Mouse (Mus musculus) forebrain, embryonic 11.5 days (tissue): ENCODE data around the gene Spred2. TPM values are rescaled to one million over a fixed set of nuclear protein-coding genes. Genes with fewer than 3 reads are reported as not detected.

ENCODE experiments used
- ATAC-seq: fragments of 200-750 bp; cut with Nextera tagmentation; replicated peaks from 2 replicates; pipeline ENCODE4 v1.8.0; 2017; ENCODE audit warnings: moderate TSS enrichment; ENCODE audit not compliant: low FRiP score
- DNase-seq: peaks from one replicate; pipeline ENCODE4 v3.0.0-alpha.2; 2017; ENCODE audit warnings: low spot score
- H3K27ac ChIP-seq: fragments of 300-500 bp; sonication (generic); 2 replicates; pipeline ENCODE4 v1.5.1; 2014; ENCODE audit warnings: low read depth, low read length
- H3K27me3 ChIP-seq: fragments of 300-500 bp; sonication (generic); 2 replicates; pipeline ENCODE4 v1.6.1; 2014; ENCODE audit warnings: mild to moderate bottlenecking, low read length, mixed read lengths; ENCODE audit not compliant: control insufficient read depth, insufficient read depth
- H3K36me3 ChIP-seq: fragments of 300-500 bp; sonication (generic); 2 replicates; pipeline ENCODE4 v1.6.1; 2014; ENCODE audit warnings: mild to moderate bottlenecking, low read length, moderate library complexity, mixed read lengths; ENCODE audit not compliant: control insufficient read depth, insufficient read depth
- H3K4me1 ChIP-seq: fragments of 300-500 bp; sonication (generic); replicated peaks from 2 replicates; pipeline ENCODE4 v1.6.1; 2014; ENCODE audit warnings: low read length, mixed read lengths; ENCODE audit not compliant: control insufficient read depth, insufficient read depth
- H3K4me2 ChIP-seq: fragments of 300-500 bp; sonication (generic); 2 replicates; pipeline ENCODE4 v1.6.1; 2014; ENCODE audit warnings: low read depth, mild to moderate bottlenecking, low read length, moderate library complexity, mixed read lengths; ENCODE audit not compliant: severe bottlenecking
- H3K4me3 ChIP-seq: fragments of 300-500 bp; sonication (generic); 2 replicates; pipeline ENCODE4 v1.5.1; 2014; ENCODE audit warnings: low read depth, low read length
- H3K9ac ChIP-seq: fragments of 300-500 bp; sonication (generic); 2 replicates; pipeline ENCODE4 v1.6.1; 2014; ENCODE audit warnings: low read length
- H3K9me3 ChIP-seq: fragments of 300-500 bp; sonication (generic); 2 replicates; pipeline ENCODE4 v1.6.1; 2016; ENCODE audit warnings: low read length, mixed read lengths; ENCODE audit not compliant: control insufficient read depth
- WGBS: fragments of 180-500 bp; shearing (Covaris S2); extraction: QIAGEN DNeasy Blood & Tissue Kit; methylation state at CpG from one replicate; pipeline ENCODE4 v1.1.7; 2014; 5-methylcytosine and 5-hydroxymethylcytosine counted together
- polyA plus RNA-seq: library from polyadenylated mRNA; unstranded; fragments of >200 nt; fragmentation: Nextera tagmentation; extraction: Ambion mirVana; gene quantifications from 2 replicates; pipeline ENCODE4 v1.2.1, GENCODE M21; 2014

Spred2 gene
- polyA plus RNA-seq, 1 experiment from 2014 or later: 7.7 TPM

GRCm38 (mm10) chr11:19929087-19929865 is 5.1 kb downstream of the Spred2 start:
- no peak overlapping the region for H3K4me2 ChIP-seq
- 85% methylated on average over 11 of the region's 11 CpGs for WGBS
- H3K9ac ChIP-seq: no peak overlapping the region
- H3K4me3 ChIP-seq: no peak overlapping the region
- DNase-seq (no peak), ATAC-seq (no peak)
- H3K27ac ChIP-seq: no peak overlapping the region
- no peaks in the 10 kb centered on the region for H3K27me3 ChIP-seq
- peaks cover 10% of the 10 kb centered on the region; the same call in 1 of the 2 replicates for H3K4me1 ChIP-seq
- H3K9me3 ChIP-seq: no peaks in the 10 kb centered on the region
- no peaks in the 10 kb centered on the region for H3K36me3 ChIP-seq

DNA sequence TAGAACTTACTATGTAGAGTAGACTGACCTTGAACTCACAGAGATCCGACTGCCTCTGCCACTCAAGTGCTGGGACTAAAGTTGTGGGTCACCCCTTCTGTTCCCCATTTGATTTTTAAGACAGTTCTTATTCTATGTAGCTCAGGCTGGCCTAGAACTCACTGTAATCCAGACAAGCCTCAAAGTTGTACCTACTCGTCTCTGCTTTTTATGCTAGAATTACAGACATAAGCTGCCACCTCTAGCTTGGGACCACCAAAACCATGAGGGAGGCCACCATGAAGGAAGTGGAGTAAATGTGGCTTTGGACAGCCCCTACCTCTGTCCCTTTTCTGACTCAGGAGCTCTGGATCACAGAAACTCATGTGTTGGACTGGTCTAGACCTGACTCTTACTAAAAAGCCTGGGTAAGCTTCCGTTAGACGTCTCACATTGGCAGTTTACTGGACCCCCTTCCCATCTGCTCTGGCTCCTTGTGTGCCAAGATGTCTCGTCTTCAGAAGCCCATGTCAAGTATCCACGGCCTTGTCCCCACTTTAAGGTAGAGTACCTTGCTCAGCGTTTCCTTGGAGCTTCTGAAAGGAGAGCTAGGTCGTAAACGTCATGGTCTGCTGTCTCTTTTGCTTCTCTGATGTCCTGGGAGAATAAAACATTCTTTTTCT is 7.5 kb downstream of the Spred2 start:
- 95% methylated on average over 9 of the region's 9 CpGs for WGBS

DNA sequence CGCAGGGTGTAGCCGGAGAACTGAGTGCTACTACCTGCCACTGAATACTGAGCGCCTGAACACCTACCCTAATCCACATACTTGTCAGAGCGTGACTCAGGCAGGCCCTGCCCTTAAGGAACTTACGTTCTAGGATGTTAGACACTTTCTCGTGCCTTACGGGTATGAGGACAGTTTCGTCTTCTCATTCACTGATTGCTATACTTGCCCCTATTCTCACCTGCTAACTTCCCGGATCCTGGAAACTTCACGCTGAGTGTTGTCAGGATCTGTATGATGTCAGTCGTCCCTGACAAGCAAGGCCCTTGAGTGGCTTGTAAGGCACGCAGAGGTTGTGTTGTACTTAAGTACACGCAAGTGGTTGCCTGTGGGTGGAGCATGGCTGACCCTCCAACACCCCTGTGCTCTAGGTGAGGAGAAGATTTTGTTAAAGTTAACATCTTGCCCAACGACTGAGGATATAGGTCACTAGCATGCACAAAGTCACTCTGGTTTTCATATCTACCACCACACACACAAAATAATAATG is 8.9 kb downstream of the Spred2 start:
- Histone ChIP-seq H3K36me3 (no peaks in the 10 kb centered on the region), H3K9ac (no peak overlapping the region), H3K4me3 (no peak overlapping the region), H3K27me3 (no peaks in the 10 kb centered on the region), H3K4me1 (0 out of 2 replicates have a peak, but pooled peaks cover 5% of the 10 kb centered on the region), H3K27ac (no peak overlapping the region), H3K9me3 (no peaks in the 10 kb centered on the region), H3K4me2 (no peak overlapping the region)
- ATAC-seq: no peak
- DNase-seq: no peak
- 91% methylated on average over 14 of the region's 14 CpGs for WGBS

More for the DNA sequence above, 7.5 kb downstream of the Spred2 start:
- Histone ChIP-seq H3K27ac (no peak overlapping the region), H3K9ac (no peak overlapping the region), H3K27me3 (no peaks in the 10 kb centered on the region), H3K4me2 (no peak overlapping the region), H3K4me1 (peaks cover 7% of the 10 kb centered on the region; the same call in 1 of the 2 replicates), H3K4me3 (no peak overlapping the region), H3K36me3 (no peaks in the 10 kb centered on the region), H3K9me3 (no peaks in the 10 kb centered on the region)
- no peak for DNase-seq
- no peak for ATAC-seq

- Histone ChIP-seq H3K27me3 (no peaks in the 10 kb centered on the region), H3K36me3 (no peaks in the 10 kb centered on the region), H3K4me1 (0 out of 2 replicates have a peak, but pooled peaks cover 2% of the 10 kb centered on the region), H3K4me3 (no peak overlapping the region), H3K9me3 (no peaks in the 10 kb centered on the region), H3K4me2 (no peak overlapping the region), H3K27ac (no peak overlapping the region), H3K9ac (no peak overlapping the region)
- ATAC-seq (no peak), DNase-seq (no peak)
- 60% methylated on average over 7 of the region's 7 CpGs for WGBS
Measured at GRCm38 (mm10) chr11:19935524-19936354, 11.6 kb downstream of the Spred2 start.

GRCm38 (mm10) chr11:19938456-19939004 is 14.4 kb downstream of the Spred2 start:
- H3K27me3 ChIP-seq: no peaks in the 10 kb centered on the region
- no peaks in the 10 kb centered on the region for H3K36me3 ChIP-seq
- H3K4me3 ChIP-seq: no peak overlapping the region
- 0 out of 2 replicates have a peak, but pooled peaks cover 2% of the 10 kb centered on the region for H3K4me1 ChIP-seq
- 96% methylated on average over 10 of the region's 10 CpGs for WGBS
- ATAC-seq (no peak), DNase-seq (no peak)
- no peak overlapping the region for H3K9ac ChIP-seq
- no peaks in the 10 kb centered on the region for H3K9me3 ChIP-seq
- no peak overlapping the region for H3K4me2 ChIP-seq
- no peak overlapping the region for H3K27ac ChIP-seq

DNA sequence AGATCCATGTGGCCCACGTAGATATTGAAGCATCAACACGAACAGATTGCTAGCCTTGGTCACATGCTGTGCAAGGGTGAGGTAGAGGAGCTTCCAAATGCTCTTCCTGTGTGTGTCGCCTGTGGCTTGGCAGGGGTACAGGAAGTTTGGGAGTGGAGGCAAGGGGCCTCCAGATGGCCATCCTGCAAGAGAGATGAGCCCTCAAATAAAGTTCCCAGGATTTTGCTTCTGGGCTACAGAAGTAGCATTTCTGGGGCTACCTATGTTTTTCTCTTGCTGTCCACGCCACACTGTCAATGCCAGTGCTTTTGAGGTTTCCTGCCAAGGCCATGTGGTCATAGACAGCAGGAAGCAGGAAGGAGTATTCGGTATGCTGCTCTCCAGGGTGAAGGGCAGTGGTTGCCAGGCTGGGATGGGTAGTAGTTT is 15.1 kb downstream of the Spred2 start:
- DNase-seq (no peak), ATAC-seq (no peak)
- 89% methylated on average over 5 of the region's 5 CpGs for WGBS
- Histone ChIP-seq H3K9ac (no peak overlapping the region), H3K4me3 (no peak overlapping the region), H3K4me1 (0 out of 2 replicates have a peak, but pooled peaks cover 2% of the 10 kb centered on the region), H3K27ac (no peak overlapping the region), H3K4me2 (no peak overlapping the region), H3K36me3 (no peaks in the 10 kb centered on the region), H3K27me3 (no peaks in the 10 kb centered on the region), H3K9me3 (no peaks in the 10 kb centered on the region)

DNA sequence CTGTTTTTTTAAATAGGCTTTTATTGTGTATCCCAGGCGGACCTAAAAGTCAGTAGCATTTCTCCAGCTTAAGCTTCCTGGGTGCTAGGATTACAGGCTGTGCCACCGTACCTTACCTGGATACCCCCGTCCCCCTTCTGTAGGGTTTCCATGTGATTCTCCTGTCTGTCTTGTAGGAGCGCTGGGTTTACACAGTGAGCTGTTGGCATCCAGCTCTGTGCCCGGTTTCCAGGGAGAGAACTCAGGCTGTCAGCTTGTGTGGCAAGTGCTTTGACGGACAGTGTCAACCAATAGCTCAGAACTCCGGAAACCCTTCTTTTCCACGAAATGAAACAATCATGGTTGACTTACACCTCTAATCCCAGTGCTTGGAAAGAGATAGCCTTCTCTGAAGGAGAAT is 15.7 kb downstream of the Spred2 start:
- Histone ChIP-seq H3K4me1 (0 out of 2 replicates have a peak, but pooled peaks cover 2% of the 10 kb centered on the region), H3K9ac (no peak overlapping the region), H3K4me3 (no peak overlapping the region), H3K36me3 (no peaks in the 10 kb centered on the region), H3K9me3 (no peaks in the 10 kb centered on the region), H3K27me3 (no peaks in the 10 kb centered on the region), H3K27ac (no peak overlapping the region), H3K4me2 (no peak overlapping the region)
- no peak for DNase-seq
- WGBS: 91% methylated on average over 8 of the region's 8 CpGs
- ATAC-seq: no peak
